Mouse (Mus musculus): ENCODE measurements around the gene Pygo2. TPM values are rescaled to one million over a fixed set of nuclear protein-coding genes. Genes with fewer than 3 reads are reported as not detected.

The Pygo2 gene
- total RNA-seq (2021) = 10 to 100 TPM; 40.7 to 40.9 TPM
- long read RNA-seq, experiment 1, transcript Pygo2-201 (3 exons, 3,198 nt) = major isoform, 13 of 31 reads
- long read RNA-seq, experiment 1, partial matches to known transcripts = 0 of 31 reads
- long read RNA-seq, experiment 1, other reads (novel, unspliced or antisense) = 11 of 31 reads
- long read RNA-seq, experiment 2, transcript Pygo2-201 (3 exons, 3,198 nt) = major isoform, 7 of 72 reads
- long read RNA-seq, experiment 2, partial matches to known transcripts = 0 of 72 reads
- long read RNA-seq, experiment 2, other reads (novel, unspliced or antisense) = 64 of 72 reads

GRCm38 (mm10) chr3:89430171-89431159, at the start of gene Pygo2:
Gene Pygo2, plus strand, starts transcription at chr3:89430214.
- DNase-seq (ENCODE audit: low spot score in 2 of 2) = peak; percentile 90 to 91

GRCm38 (mm10) chr3:89380291-89380690, 49.7 kb upstream of the Pygo2 start:
- no peak for DNase-seq (ENCODE audit: low spot score in 2 of 2)

GRCm38 (mm10) chr3:89380711-89381110, 49.3 kb upstream of the Pygo2 start:
- DNase-seq (ENCODE audit: low spot score in 2 of 2) = no peak

- DNase-seq (ENCODE audit: low spot score in 2 of 2) = no peak
These were observed 48.8 kb upstream of the Pygo2 start for GRCm38 (mm10) chr3:89381233-89381632.

- no peak for DNase-seq (ENCODE audit: low spot score in 2 of 2)
These were observed 47.8 kb upstream of the Pygo2 start for GRCm38 (mm10) chr3:89382033-89382882.

- DNase-seq (ENCODE audit: low spot score in 2 of 2) = no peak
These were observed 47.1 kb upstream of the Pygo2 start for GRCm38 (mm10) chr3:89382950-89383349.

GRCm38 (mm10) chr3:89383651-89384255, 46.3 kb upstream of the Pygo2 start:
- no peak for DNase-seq (ENCODE audit: low spot score in 2 of 2)

- DNase-seq (ENCODE audit: low spot score in 2 of 2) = no peak
These were observed 45.5 kb upstream of the Pygo2 start for GRCm38 (mm10) chr3:89384331-89385076.

GRCm38 (mm10) chr3:89385451-89385850, 44.6 kb upstream of the Pygo2 start:
- no peak for DNase-seq (ENCODE audit: low spot score in 2 of 2)

GRCm38 (mm10) chr3:89386438-89387420, 43.3 kb upstream of the Pygo2 start:
- DNase-seq (ENCODE audit: low spot score in 2 of 2) = no peak

GRCm38 (mm10) chr3:89387632-89388031, 42.4 kb upstream of the Pygo2 start:
- DNase-seq (ENCODE audit: low spot score in 2 of 2) = no peak

- DNase-seq (ENCODE audit: low spot score in 2 of 2) = no peak
These were observed 41.7 kb upstream of the Pygo2 start for GRCm38 (mm10) chr3:89388134-89388881.

- DNase-seq (ENCODE audit: low spot score in 2 of 2) = no peak
These were observed 40.9 kb upstream of the Pygo2 start for GRCm38 (mm10) chr3:89388901-89389740.

GRCm38 (mm10) chr3:89390111-89390515, 39.9 kb upstream of the Pygo2 start:
- peak in 1 of 2 experiments; percentile 70 for DNase-seq (ENCODE audit: low spot score in 2 of 2)

GRCm38 (mm10) chr3:89390699-89391662, 39.0 kb upstream of the Pygo2 start:
- peak in 1 of 2 experiments; percentile 51 for DNase-seq (ENCODE audit: low spot score in 2 of 2)

All from adrenal gland, adult 18-20 months (tissue).